8 mouse cellular contexts compared by ENCODE assay signal in the genomic region with DNA sequence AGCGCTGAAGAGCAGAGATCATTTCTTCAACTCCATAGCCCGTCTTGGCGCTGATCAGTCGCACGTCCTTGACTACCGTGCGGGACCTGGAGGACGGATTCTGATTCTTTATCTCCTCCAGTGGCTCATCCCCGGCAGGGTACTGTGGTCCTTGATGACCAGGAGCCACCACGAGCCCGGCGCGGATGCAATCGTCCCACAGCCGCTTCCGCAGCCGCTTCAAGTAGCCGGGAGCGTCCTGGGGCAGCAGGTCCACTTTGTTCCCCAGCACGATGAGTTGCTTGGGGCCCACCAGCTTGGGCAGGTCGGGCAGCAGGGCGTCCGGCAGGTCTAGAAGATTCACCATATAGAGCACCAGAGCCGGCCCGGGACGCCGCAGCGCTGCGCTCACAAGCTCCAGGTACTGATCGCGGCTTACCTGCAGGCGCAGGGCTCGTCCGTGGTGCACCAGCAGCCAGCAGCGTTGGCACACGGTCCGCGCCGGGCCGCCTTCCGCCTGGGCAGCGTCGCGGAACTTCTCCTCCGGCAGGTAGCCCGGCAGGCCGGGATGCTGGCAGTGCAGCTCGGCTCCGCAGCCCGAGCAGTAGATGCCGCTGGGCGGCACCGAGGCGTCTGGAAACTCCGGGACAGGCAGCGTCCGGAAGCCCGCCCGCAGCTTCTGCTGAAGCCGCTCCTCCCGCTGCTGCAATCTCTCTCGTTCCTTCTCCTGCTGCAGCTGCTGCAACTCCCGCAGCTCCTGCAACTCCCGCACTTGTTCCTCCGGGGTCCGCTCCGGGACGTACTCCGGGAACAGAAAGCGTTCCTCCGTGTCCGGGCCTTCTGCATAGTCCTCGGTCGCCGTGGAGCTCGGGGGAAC. TPM values are rescaled to one million over a fixed set of nuclear protein-coding genes. Genes with fewer than 3 reads are reported as not detected.
DNase-seq lines count a peak whose midpoint lies in the region; ATAC-seq and TF ChIP-seq lines count a peak whose summit lies in the region.

No protein-coding gene starts in this region.

- peaks cover 32% of the 10 kb centered on the region for H3K4me1 ChIP-seq in hindbrain, embryonic 12.5 days
- peaks cover 10% of the 10 kb centered on the region for H3K4me1 ChIP-seq in liver, adult 2 months (ENCODE audit: control insufficient read depth, insufficient read depth, low read length)

- TF ChIP-seq POLR2A in liver, adult 2 months (IDR thresholded peaks at IDR 0.05; ENCODE audit: extremely low read depth, insufficient read depth, low read length), result no peak

- H3K27ac ChIP-seq in hindbrain, embryonic 12.5 days, result peak overlapping the region; percentile 90
- no peak overlapping the region; the same call in 1 of the 2 replicates for H3K27ac ChIP-seq in liver, adult 2 months (replicated peaks; ENCODE audit: insufficient read depth, low read depth, low read length)

- peak overlapping the region; percentile 93 for H3K9ac ChIP-seq in hindbrain, embryonic 12.5 days
- peak overlapping the region; percentile 64 for H3K9ac ChIP-seq in liver, adult 2 months (ENCODE audit: low read depth, low read length)

- peak overlapping the region; percentile 98 for H3K4me2 ChIP-seq in hindbrain, embryonic 12.5 days (replicated peaks)

- H3K79me2 ChIP-seq in liver, adult 2 months (ENCODE audit: control insufficient read depth, insufficient read depth, low read length), result peaks cover 16% of the 10 kb centered on the region

- peaks cover 33% of the 10 kb centered on the region for H3K36me3 ChIP-seq in hindbrain, embryonic 12.5 days
- H3K36me3 ChIP-seq in liver, adult 2 months (ENCODE audit: control insufficient read depth, insufficient read depth, low read length), result peaks cover 16% of the 10 kb centered on the region; the same call in 1 of the 2 replicates

- under 1% methylated on average over 75 of the region's 76 CpGs for WGBS in hindbrain, embryonic 12.5 days
- WGBS in liver, adult 2 months, result 1% methylated on average over 76 of the region's 76 CpGs

- H3K4me3 ChIP-seq in hindbrain, embryonic 12.5 days, result peak overlapping the region; percentile 78
- peak overlapping the region; percentile 67 for H3K4me3 ChIP-seq in liver, adult 2 months (ENCODE audit: insufficient read depth, low read depth, low read length)

- TF ChIP-seq CTCF in liver, adult 2 months (IDR thresholded peaks at IDR 0.05; ENCODE audit: low read depth, low read length), result no peak

- DNase-seq in right cerebral cortex, adult 2 months (ENCODE audit: low spot score in 2 of 2), result peak; percentile 9 to 35
- DNase-seq in right cerebral cortex, postnatal 4 days, result no peak
- DNase-seq in adrenal gland, adult 2 months, result peak; percentile 31
- no peak for DNase-seq in liver, adult 2 months (ENCODE audit: extremely low read depth, low read depth, low spot score)
- DNase-seq in adipocyte (ENCODE audit: low spot score), result no peak

- peak; percentile 9 for ATAC-seq in erythroblast, adult 5-6 weeks (replicated peaks; ENCODE audit: low FRiP score, poor library complexity, severe bottlenecking)
- ATAC-seq in hindbrain, embryonic 12.5 days (ENCODE audit: low FRiP score), result peak; percentile 48
- ATAC-seq in monocyte, adult 5-6 weeks (replicated peaks; ENCODE audit: insufficient number of reproducible peaks, low FRiP score, low TSS enrichment, poor library complexity, severe bottlenecking), result peak; percentile 16; the same call in 1 of the 2 replicates

- H3K9me3 ChIP-seq in hindbrain, embryonic 12.5 days (replicated peaks), result no peaks in the 10 kb centered on the region

- no peaks in the 10 kb centered on the region for H3K27me3 ChIP-seq in hindbrain, embryonic 12.5 days
- H3K27me3 ChIP-seq in liver, adult 2 months (ENCODE audit: control insufficient read depth, insufficient read depth, low read length), result no peaks in the 10 kb centered on the region

RNA-seq across cellular contexts. Expression of gene Noa1, which starts 0.6 kb away (rescaled TPM):
- 10 to 100 TPM; 28.7 to 29.5 TPM for total RNA-seq in adrenal gland, adult 2 months (2021)
- 30.2 and 31.6 TPM in 2 replicates for polyA plus RNA-seq in adrenal gland, adult 2 months (2012; rRNA removed)
- total RNA-seq in erythroblast, adult 5-6 weeks (2015; ENCODE audit: low replicate concordance), result 4.4 and 32.6 TPM in 2 replicates
- total RNA-seq in erythroblast, adult 5-6 weeks (2017; ENCODE audit: low replicate concordance), result 2.4 and 6.6 TPM in 2 replicates
- 32.8 and 35.5 TPM in 2 replicates for polyA plus RNA-seq in hindbrain, embryonic 12.5 days (2016; fragmentation: Nextera tagmentation; extraction: Ambion mirVana)
- total RNA-seq in liver, adult 2 months (2014; rRNA removed), result 4.2 and 6.2 TPM in 2 replicates
- polyA plus RNA-seq in liver, adult 2 months (2012; rRNA removed), result 7.5 and 8.6 TPM in 2 replicates
- 4.2 to 7.1 TPM (median 4.9 TPM) in 3 replicates for total RNA-seq in monocyte, adult 5-6 weeks (2017)

RNA-seq across cellular contexts. Expression of gene Polr2b, which starts 0.7 kb away (rescaled TPM):
- 10 to 100 TPM; 67.5 to 95.1 TPM for total RNA-seq in adrenal gland, adult 2 months (2021)
- 20.7 and 37.6 TPM in 2 replicates for polyA plus RNA-seq in adrenal gland, adult 2 months (2012; rRNA removed)
- 34.6 and 38.0 TPM in 2 replicates for total RNA-seq in erythroblast, adult 5-6 weeks (2015; ENCODE audit: low replicate concordance)
- 38.7 and 69.1 TPM in 2 replicates for total RNA-seq in erythroblast, adult 5-6 weeks (2017; ENCODE audit: low replicate concordance)
- polyA plus RNA-seq in hindbrain, embryonic 12.5 days (2016; fragmentation: Nextera tagmentation; extraction: Ambion mirVana), result 80.1 and 87.0 TPM in 2 replicates
- 31.6 and 43.3 TPM in 2 replicates for total RNA-seq in liver, adult 2 months (2014; rRNA removed)
- 24.3 and 31.0 TPM in 2 replicates for polyA plus RNA-seq in liver, adult 2 months (2012; rRNA removed)
- total RNA-seq in monocyte, adult 5-6 weeks (2017), result 105 to 132 TPM (median 106 TPM) in 3 replicates

RNA-seq across cellular contexts. Expression of gene Rest, which starts 44.0 kb away (rescaled TPM):
- total RNA-seq in adrenal gland, adult 2 months (2021), result 10 to 100 TPM; 18.9 to 19.6 TPM
- 6.9 and 7.8 TPM in 2 replicates for polyA plus RNA-seq in adrenal gland, adult 2 months (2012; rRNA removed)
- 8.4 and 10.8 TPM in 2 replicates for total RNA-seq in erythroblast, adult 5-6 weeks (2015; ENCODE audit: low replicate concordance)
- 8.5 and 12.5 TPM in 2 replicates for total RNA-seq in erythroblast, adult 5-6 weeks (2017; ENCODE audit: low replicate concordance)
- 27.9 and 28.7 TPM in 2 replicates for polyA plus RNA-seq in hindbrain, embryonic 12.5 days (2016; fragmentation: Nextera tagmentation; extraction: Ambion mirVana)
- total RNA-seq in liver, adult 2 months (2014; rRNA removed), result 9.8 and 9.9 TPM in 2 replicates
- polyA plus RNA-seq in liver, adult 2 months (2012; rRNA removed), result 3.3 and 3.7 TPM in 2 replicates
- total RNA-seq in monocyte, adult 5-6 weeks (2017), result 39.7 to 45.8 TPM (median 40.3 TPM) in 3 replicates

Comparison
In these comparisons a context has a peak if more than half of its experiments do, and no peak if none do; other contexts are left out.
1. DNase-seq: peak in right cerebral cortex, adult 2 months (2 of 2) and adrenal gland, adult 2 months (single experiment); none in right cerebral cortex, postnatal 4 days (single experiment), liver, adult 2 months (single experiment) and adipocyte (single experiment).
2. Peak in every context shown above with its lines, with median percentiles within 50 percentile points of each other: ATAC-seq.